Mouse (Mus musculus) megakaryocyte, adult 5-6 weeks (primary cell): ENCODE results near the gene Crxos. TPM values are rescaled to one million over a fixed set of nuclear protein-coding genes. Genes with fewer than 3 reads are reported as not detected.

ENCODE experiments used
- ATAC-seq: 2 replicates; pipeline ENCODE4 v1.8.0; 2016; ENCODE audit warnings: mild to moderate bottlenecking, inconsistent platforms; ENCODE audit not compliant: poor library complexity, severe bottlenecking
- total RNA-seq, 2 experiments: library from RNA; stranded (forward) in 1 of 2; stranded (reverse) in 1 of 2; fragments of 153-499, 151-499 nt in 1 of 2; fragments of 221-1000, 200-1000 nt in 1 of 2; gene quantifications; 2 replicates each; pipeline versions ENCODE4 v1.2.3 to v1.2.4; 2015 to 2017

Crxos gene
- total RNA-seq, 2 experiments from 2014 or later, result not detected

DNA sequence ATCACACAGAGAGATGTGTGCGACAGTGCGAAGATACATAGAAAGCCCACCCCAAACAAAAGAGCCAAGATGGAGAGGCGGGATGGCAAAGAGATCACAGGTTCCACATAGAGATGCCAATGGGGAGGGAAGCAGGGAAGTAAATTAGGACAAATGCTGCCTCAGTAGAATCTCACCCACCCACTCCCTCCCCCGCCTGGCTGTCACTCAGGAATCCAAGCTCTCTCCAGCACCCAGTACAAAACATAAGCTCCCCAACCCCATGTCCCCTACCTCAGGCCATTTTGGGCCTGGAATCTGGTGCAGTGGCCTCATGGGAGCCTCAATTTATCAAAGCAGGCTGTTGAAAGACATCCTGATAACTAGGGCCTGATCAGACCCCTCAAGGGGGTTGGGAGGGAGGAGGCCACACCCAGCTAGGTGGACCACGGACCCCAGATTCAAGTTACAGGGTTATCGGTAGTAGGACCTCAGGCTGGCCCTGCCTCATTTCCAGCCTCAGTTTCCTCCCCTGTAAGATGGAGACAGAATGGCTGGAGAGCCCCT lies 38.3 kb downstream of the Crxos start:
- ATAC-seq, result no peak

DNA sequence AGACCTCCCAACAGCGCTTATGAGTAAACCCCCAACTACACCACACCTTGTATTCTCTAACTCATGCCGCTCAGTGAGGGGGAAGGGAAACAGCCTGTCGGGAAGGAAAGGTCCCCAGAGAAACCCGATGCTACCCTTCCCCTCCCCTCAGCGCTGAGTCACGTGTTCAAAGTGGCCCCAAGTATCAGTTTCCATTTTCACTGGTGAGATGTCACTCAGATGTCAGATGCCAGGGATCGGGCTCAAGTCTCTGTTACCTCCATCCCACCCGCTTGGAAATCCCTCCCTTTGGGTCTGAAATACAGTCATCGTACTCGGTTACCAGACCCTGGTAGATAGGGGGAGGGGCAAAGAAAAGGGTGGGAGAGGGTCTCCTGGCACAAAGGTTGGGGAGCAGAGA lies 39.4 kb downstream of the Crxos start:
- peak; percentile 58 for ATAC-seq

DNA sequence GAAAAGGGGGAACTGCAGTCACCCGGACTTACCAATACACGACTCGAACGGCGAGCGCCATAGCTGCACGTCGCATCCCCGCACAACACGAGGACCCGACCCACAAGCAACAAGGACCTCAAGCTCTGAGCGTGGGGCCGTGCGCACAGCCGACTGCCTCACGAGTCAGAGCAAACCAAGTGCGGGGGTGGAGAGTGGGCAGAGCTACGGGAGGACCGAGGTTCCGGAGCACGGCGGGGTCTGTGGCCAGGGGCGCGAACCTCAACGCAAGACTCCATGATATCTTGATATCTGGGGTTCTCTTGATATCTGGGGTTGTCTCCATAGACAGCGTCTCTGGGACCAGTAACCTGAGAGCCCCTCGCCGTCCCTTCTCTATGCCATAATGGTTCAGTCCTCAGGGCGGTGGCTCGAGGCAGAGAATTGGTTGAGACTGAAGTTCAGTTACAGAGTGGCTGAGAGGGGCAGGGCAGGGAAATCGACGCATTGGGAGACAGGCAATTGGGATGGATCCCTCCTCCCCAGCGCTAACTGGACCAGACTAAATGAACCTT lies 39.9 kb downstream of the Crxos start, which contains the start of gene Selenow:
TSS of gene Selenow (minus strand) at position 183 of the 554 bp plus-strand sequence.
- peak; percentile 97 for ATAC-seq

DNA sequence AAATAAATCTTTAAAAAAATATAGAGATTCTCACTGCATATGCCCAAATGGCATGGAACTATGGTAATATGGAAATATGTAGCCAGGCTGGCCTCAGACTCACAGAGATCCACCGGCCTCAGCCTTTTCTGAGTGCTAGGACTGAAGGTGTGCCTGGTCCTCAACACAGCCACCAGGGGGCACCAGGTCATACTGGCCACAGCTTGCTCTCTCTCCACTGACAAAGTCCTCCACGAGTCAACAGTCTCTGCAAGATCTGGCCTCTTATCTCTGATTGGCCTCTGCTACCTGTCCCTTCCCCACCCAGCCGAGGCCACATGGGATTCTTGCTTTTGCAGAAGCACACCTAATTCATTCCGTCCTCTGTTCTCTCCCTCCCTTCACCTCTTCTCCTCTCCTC lies 47.5 kb downstream of the Crxos start:
- ATAC-seq, result peak; percentile 82

DNA sequence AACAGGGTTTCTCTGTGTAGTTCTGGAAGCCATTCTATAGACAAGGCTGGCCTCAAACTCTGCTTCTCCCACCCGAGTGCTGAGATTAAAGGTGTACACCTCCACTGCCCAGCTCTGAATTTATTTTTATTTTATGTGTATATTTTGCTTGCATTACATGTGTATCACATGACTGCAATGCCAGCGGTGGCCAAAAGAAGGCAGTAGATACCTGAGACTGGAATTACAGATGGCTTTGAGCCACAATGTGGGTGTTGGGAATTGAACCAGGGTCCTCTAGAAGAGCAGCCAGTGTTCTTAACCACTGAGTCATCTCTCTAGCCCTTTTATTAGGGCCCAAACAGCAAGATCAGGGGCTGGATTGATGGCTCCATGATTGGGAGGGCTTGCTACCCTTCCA lies 48.1 kb downstream of the Crxos start:
- no peak for ATAC-seq

DNA sequence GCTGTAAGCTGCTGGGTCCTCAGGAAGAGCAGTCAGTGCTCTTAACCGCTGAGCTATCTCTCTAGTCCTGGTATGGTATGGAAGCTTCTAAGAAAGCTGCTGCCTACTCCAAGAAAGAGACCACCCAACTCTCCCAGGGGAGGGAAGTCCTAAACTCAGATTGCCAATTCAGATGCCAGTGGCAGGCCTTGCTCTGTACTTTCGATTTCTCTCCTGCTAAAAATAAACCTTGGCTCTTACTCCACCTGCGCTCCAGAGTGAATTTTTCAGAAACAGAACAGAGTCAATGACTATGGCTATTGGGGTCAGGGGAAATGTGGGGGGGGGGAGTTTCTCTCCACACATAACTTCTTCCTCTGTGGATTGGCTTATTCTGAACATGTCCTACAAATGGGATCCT lies 49.2 kb downstream of the Crxos start:
- ATAC-seq, result no peak

DNA sequence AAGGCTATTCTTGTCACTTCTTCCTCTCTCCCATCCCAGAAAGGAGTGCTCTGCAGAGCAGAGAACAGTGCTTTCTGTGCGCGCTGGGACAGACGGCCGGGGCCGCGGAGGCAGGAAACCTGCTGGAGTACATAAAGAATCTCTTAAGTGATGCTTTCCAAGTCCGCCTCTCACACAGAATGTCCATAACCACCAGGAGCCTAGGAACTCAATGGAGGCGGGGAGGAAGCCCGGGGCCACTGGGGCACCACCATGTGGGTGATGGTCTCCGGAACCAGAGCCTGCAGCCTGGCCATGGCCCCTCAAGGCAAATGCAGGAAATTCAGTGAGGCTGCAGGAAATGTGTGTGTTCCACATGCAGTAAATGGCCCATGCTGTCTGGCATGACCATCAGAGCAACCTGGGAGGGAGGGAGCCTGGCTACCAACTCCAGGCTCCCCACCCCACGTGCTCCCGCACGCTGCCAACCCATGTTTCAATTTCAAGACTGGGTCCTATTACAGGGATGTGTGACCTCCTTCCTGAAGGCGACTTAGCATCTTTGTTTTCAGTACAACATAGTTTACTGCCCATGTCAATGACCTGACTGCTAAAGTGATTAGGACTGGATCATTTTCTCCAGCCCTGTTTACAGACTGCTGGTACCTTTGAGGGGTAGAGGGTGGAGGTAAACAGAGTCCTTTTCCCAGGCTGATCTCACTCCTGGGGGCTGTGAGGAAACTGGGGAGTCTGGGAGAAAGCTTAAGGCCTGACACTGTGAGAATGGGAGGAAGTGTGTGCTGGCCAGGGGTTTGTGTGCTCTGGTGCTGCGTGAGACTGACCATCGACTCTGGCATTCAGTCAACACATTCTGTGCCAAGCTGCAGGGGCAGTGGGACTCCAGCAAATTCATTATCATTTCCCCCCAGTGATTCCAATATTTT lies 51.3 kb downstream of the Crxos start:
- ATAC-seq, result no peak

DNA sequence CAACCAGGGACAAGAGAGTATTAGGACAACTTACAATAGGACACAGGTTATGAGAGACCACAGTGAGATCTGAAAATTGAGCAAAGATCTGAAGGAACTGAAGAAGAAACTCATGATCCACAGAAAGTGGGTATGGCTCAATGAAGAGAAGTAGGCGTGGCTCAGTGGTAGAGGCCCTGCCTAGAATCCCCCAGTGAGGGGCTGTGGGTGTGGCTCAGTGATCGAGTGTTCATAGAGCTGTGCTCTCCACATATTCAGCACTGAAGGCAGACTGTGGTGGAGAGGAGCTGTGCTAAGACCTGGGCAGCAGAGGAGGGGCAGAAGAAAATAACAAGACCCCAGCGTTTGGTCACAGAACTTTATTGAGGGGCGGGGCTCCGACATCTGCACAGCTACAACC lies 55.1 kb downstream of the Crxos start:
- no peak for ATAC-seq

DNA sequence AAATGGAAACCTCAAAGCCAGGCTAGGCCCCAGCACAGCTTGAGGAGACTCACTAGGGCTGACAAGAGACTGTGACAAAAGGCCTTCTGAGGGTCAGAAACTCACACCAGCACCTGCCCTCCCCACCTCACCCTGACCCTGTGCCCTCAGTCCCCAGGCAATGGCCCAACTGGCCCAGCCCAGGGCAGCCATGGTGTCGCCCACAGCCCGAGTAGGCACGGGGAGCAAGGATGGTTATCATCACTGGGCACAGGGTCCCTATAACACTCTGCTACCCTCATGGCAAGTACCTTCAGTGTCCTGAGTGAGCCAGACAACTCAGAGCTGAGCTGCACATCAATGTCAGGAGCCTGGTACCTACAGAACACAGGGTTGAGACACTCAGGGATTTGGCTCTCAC lies 56.2 kb downstream of the Crxos start:
- ATAC-seq, result no peak

DNA sequence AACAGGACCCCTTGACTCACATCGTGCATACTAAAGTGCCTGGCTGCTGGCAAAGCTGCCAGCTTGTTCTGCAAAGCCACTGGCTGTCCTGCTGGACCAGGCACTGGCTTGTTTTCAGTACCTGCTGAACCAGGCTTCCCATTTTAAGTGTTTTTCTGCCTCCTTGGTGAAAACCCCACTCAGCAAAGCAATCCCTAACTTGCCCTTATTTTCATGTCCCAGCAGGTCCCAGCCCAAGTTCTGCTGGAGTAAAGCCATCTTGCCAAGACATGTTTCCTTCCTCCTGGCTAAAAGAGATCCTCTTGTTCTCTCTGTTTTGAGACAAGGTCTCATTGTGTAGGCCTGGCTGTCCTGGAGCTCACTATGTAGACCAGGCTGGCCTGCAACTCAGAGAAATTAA lies 61.9 kb downstream of the Crxos start:
- no peak for ATAC-seq

DNA sequence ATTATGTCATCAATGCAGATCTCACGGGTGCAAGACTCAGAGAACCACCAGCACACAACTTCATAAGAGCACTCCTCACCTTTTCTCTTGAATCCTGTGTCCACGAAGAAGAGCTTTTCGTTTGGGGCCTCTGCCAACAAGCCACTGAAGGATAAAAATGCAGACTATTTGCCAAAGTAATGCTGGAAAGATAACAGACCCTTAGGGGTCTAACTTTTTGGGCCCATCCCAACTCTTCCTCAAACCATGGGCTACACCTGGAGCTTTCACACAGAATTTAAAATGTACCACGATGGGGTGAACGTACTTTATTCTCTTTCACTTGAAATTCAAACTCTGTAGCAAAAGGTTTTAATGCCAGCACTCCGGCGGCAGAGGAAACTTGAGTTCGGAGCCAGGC lies 62.8 kb downstream of the Crxos start:
- no peak for ATAC-seq

DNA sequence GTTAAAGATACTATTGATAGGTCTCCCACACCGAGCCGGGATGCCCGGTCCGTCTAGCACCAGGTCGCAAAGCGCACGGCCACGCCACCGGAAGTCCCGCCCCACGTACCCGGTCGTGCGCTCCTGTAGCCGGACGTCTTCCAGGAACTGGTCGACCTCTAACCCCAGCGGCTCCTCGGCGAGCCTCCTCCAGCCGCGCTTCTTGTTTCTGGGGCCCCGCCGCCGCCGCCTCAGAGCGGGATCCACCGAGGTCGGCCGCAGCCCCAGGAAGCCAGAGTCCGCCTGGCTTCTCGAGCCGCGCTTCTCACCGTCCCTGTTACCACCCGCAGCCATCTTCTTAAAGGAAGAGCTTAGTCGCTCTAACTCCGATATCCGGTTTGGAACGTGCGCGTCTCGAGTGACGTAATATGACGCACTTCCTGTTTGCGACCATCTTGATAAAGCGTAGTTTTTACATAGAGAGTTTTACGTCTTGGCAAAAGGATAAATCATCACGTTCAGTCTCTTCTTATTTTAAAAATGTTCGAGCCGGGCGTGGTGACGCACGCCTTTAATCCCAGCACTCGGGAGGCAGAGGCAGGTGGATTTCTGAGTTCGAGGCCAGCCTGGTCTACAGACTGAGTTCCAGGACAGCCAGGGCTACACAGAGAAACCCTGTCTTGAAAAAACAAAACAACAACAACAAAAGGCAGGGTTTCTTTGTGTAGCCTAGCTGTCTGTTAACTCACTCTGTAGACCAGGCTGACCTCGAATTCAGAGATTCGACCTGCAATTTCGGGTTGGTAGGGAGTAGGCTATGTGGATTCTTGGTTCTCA lies 63.5 kb downstream of the Crxos start, which contains the start of gene Nop53:
TSS of gene Nop53 (minus strand) at position 354 of the 816 bp plus-strand sequence.
- peak; percentile 83 for ATAC-seq

DNA sequence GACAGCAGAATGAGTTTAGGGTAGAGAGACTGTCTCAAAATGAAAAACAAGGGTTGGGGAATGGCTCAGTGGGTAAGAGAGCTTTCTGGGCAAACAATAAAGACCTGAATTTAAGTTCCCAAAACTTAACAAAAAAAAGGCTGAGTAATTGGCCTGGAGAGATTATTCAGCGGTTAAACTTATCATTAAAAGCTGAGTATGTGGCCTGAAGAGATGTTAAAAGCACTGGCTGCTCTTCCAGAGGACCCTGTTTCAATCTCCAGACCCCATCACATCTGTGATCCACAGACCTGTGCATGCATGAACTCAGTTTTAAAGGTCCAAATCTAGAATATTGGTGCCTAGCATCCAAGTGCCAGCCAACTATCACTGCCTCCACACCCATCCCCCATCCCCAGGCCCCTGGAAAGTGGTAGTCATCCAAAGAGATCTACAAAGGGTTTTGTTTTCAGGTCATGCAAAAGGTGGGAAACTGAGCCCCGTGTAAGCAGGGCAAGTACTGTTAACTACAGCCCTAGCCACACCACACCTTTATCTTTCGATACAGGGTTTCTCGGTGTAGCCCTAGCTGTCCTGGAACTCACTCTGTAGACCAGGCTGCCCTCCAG lies 65.3 kb downstream of the Crxos start:
- ATAC-seq, result no peak

DNA sequence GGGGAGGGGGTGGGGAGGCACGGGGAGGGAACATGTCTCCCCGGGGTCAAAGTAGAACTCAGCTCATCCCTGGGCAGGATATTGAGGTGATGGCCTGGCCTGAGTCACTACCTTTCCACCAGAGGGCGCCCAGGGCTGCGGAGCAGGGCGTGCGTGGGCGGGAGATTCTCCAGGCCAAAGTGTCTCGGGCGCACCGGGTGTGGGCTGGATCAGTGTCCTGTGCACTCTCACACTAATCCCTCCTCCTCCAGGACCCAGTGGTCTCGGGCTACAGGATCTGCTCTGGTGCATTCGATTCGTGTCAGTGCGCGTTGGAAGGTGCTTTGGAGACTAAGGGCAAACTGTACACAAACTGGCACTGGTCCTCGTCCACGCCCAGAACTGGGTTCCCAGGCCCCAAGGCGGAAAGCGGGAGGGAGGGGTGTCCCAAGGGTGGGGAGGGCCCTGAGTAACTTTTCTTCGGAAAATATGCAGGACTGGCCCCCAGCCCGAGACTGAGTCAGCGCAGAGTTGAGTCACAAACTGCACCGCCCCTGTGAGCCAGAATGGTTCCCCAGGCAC lies 66.0 kb downstream of the Crxos start:
- ATAC-seq, result peak; percentile 74

DNA sequence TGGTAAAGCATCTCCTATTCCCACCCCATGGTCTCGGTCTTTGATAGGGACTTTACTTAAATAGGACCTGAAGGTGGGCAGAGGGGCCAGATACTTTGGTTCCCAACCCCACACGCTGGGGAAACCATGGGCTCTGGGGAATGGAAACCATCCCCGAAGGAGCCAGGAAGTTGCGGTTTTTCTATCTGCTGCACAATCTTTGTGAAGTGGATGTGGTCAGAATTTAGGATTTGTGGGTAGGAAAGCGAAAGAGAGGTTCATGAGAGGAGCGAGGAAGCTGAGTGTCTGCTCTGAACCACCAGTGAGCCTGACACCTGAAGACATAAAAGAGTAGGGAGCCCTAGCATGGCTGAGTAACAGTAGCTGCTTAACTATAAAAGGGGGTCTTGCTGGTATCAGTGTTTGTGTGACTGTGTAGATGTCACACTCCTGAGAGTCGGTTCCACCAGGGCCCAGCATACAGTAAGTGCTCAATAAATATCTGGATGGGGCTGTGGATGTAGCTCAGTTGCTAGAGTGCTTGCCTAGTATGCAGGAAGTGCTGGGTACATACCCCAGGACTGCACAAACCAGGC lies 66.9 kb downstream of the Crxos start:
- ATAC-seq, result peak; percentile 11

DNA sequence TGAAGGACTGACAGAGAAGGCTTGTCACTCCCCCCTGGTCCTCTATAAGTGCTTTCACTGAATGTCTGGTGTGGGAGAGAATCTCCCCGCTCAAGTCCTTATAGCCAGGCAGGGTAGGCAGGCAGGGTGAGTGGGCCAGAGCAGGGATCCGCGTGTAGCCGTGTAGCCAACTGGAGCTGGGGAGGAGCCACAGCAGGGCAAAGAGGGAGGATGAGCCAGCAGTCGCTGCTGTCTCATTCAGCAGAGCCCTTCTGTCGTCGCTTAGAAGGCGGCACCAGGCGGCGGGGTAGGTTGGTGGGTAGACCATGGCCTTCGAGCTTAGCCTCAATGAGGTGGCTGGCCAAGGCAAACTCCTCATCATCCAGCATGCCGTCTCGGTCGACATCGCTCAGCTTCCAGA lies 67.6 kb downstream of the Crxos start:
- no peak for ATAC-seq

DNA sequence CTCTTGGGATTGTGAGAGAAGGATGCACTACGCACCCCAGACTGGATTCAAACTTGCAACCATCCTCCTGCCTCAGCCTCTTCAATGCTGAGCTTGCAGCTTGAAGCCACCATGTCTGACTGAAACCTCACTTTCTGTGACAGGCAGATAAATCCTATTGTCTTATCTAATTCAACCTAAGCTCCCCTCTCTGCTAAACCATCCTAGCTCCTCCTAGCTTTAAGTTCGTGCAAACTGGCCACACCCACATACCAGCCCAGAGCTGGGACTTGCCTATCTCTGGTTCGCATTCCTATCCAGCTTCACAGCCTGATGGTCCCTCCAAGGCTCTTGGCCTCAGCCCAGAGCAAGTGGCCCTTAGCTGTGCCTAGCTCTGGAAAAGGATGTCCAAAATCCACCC lies 70.0 kb downstream of the Crxos start:
- ATAC-seq, result 0 out of 2 replicates have a peak, but pooled peaks have one; percentile 14
